Mouse (Mus musculus): ENCODE results near the gene Fkbp10.

- TF ChIP-seq CTCF (IDR thresholded peaks at IDR 0.05; ENCODE audit: low read depth, low read length) (no peak), GATA1 (IDR thresholded peaks at IDR 0.05; ENCODE audit: borderline replicate concordance, low read length) (no peak), TAL1 (conservative IDR thresholded peaks at IDR 0.05; ENCODE audit: low read depth, low read length) (no peak), POLR2AphosphoS5 (IDR thresholded peaks at IDR 0.05; ENCODE audit: insufficient replicate concordance, low read depth, low read length) (no peak), GATA2 (IDR thresholded peaks at IDR 0.05; ENCODE audit: borderline replicate concordance, low read depth, low read length) (no peak)
Measured at GRCm38 (mm10) chr11:100382682-100383081, 32.8 kb upstream of the Fkbp10 start.
